Mouse (Mus musculus) heart, embryonic 11.5 days (tissue): ENCODE measurements around the gene Pkp4. TPM values are rescaled to one million over a fixed set of nuclear protein-coding genes. Genes with fewer than 3 reads are reported as not detected.

Experiments
- ATAC-seq: fragments of 200-750 bp; cut with Nextera tagmentation; replicated peaks from 2 replicates; pipeline ENCODE4 v1.8.0; 2017; ENCODE audit warnings: moderate library complexity; ENCODE audit not compliant: insufficient number of reproducible peaks, low FRiP score, low TSS enrichment
- H3K27ac ChIP-seq: fragments of 300-500 bp; sonication (generic); 2 replicates; pipeline ENCODE4 v1.5.1; 2014; ENCODE audit warnings: mild to moderate bottlenecking, low read depth, low read length
- H3K27me3 ChIP-seq: fragments of 300-500 bp; sonication (generic); 2 replicates; pipeline ENCODE4 v1.6.1; 2014; ENCODE audit warnings: mild to moderate bottlenecking, low read length, mixed read lengths; ENCODE audit not compliant: control insufficient read depth, insufficient read depth
- H3K36me3 ChIP-seq: fragments of 300-500 bp; sonication (generic); 2 replicates; pipeline ENCODE4 v1.6.1; 2014; ENCODE audit warnings: mild to moderate bottlenecking, low read length, moderate library complexity, mixed read lengths; ENCODE audit not compliant: control insufficient read depth, insufficient read depth
- H3K4me1 ChIP-seq: fragments of 300-500 bp; sonication (generic); 2 replicates; pipeline ENCODE4 v1.6.1; 2014; ENCODE audit warnings: low read length; ENCODE audit not compliant: control insufficient read depth, insufficient read depth
- H3K4me2 ChIP-seq: fragments of 300-500 bp; sonication (generic); 2 replicates; pipeline ENCODE4 v1.6.1; 2014; ENCODE audit warnings: mild to moderate bottlenecking, moderate library complexity
- H3K4me3 ChIP-seq: fragments of 300-500 bp; sonication (generic); 2 replicates; pipeline ENCODE4 v1.5.1; 2014; ENCODE audit warnings: low read depth, low read length
- H3K9ac ChIP-seq: fragments of 300-500 bp; sonication (generic); 2 replicates; pipeline ENCODE4 v1.6.1; 2014; ENCODE audit warnings: mild to moderate bottlenecking, low read depth, low read length, moderate library complexity
- H3K9me3 ChIP-seq: fragments of 300-500 bp; sonication (generic); replicated peaks from 2 replicates; pipeline ENCODE4 v1.6.1; 2016; ENCODE audit warnings: low read length; ENCODE audit not compliant: control insufficient read depth
- WGBS: fragments of 180-500 bp; shearing (Covaris S2); extraction: QIAGEN DNeasy Blood & Tissue Kit; methylation state at CpG from one replicate; pipeline ENCODE4 v1.1.7; 2014; ENCODE audit not compliant: insufficient replicate concordance; 5-methylcytosine and 5-hydroxymethylcytosine counted together
- polyA plus RNA-seq: library from polyadenylated mRNA; unstranded; fragments of >200 nt; fragmentation: Nextera tagmentation; extraction: Ambion mirVana; gene quantifications from 2 replicates; pipeline ENCODE4 v1.2.1, GENCODE M21; 2014

Pkp4 gene
- polyA plus RNA-seq, 1 experiment from 2014 or later: 37.6 TPM

DNA sequence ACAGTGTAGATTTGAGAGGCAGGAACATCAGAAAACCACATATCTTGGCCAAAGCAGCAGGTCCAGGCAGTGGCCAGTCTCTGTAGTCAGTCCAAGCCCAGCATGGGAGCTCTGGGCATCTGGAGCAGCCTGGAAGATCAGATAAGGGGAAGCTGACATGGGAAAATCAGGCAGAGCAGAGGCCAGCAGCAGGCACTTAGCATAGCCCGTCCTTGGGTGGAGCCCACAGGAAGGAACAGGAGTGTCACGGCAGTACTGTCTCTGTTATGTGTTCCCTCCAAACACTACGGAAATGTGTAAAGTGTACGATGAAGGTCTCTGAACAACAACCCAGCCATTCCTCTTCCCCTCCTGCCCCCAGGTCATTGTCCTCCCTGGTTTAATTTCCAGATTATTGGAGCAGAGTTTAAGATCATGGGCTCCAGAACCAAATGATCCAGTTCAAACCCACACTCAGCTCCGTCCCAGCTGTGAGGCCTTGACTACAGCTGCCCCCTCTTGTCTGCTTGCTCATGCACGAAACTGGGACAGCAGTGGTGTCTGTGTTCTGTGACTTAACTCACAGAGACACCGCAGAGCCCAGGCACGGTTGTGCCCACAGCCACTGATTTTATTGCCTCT lies 241.3 kb downstream of the Pkp4 start:
- Histone ChIP-seq H3K27me3 (no peaks in the 10 kb centered on the region), H3K4me2 (no peak overlapping the region), H3K4me1 (peaks cover 7% of the 10 kb centered on the region; the same call in 1 of the 2 replicates), H3K27ac (peak overlapping the region; percentile 36; the same call in 1 of the 2 replicates), H3K9me3 (no peaks in the 10 kb centered on the region), H3K4me3 (no peak overlapping the region), H3K36me3 (no peaks in the 10 kb centered on the region), H3K9ac (no peak overlapping the region)
- 57% methylated on average over 8 of the region's 8 CpGs for WGBS
- ATAC-seq: peak; percentile 46; the same call in 1 of the 2 replicates

DNA sequence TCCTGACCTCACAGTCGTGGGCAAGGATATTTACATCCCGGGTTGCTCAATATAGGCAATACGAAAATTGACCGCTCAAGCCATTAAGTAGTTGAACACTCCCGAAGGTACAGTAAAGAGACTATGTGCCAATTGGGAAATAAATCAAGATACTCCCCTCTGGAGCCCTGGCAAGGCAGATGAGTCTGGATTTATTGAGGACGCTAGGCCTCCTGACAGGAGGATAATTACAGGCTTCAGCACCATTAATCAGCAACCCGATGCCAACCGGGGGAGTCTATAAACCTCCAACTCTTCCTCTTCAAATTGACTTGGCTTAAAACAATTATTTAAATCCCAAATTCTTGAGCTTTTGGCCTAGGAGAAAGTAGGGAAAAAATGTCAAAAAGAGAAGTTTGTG lies 243.4 kb downstream of the Pkp4 start:
- no peak for ATAC-seq
- H3K9ac ChIP-seq: no peak overlapping the region
- no peak overlapping the region for H3K4me2 ChIP-seq
- no peaks in the 10 kb centered on the region for H3K27me3 ChIP-seq
- peaks cover 12% of the 10 kb centered on the region; the same call in 1 of the 2 replicates for H3K4me1 ChIP-seq
- H3K9me3 ChIP-seq: no peaks in the 10 kb centered on the region
- WGBS: 84% methylated on average over 8 of the region's 8 CpGs
- no peaks in the 10 kb centered on the region for H3K36me3 ChIP-seq
- no peak overlapping the region for H3K4me3 ChIP-seq
- H3K27ac ChIP-seq: no peak overlapping the region

Other genes with a start within 250 kb of the Pkp4 start
- 0.15 and 0.27 TPM in 2 replicates for gene Ccdc148, start 167 bp upstream of the Pkp4 start, polyA plus RNA-seq